Mouse (Mus musculus): ENCODE measurements at regions not wholly inside any gene's neighbourhood (a gene's known extent, or its start where the extent isn't known, plus 50 kb on each side); places are given as distances from the start of the nearest gene placed in this dataset.

GRCm38 (mm10) chr1:157012950-157013668 is 73.7 kb upstream of the Ralgps2 start:
- TF ChIP-seq CTCF (IDR thresholded peaks at IDR 0.05; ENCODE audit: extremely low read depth, insufficient read depth, insufficient read length, insufficient replicate concordance) = no peak
- TF ChIP-seq POLR2A (IDR thresholded peaks at IDR 0.05; ENCODE audit: low read depth, low read length) = no peak

Data from spleen, adult 2 months (tissue).